ENCODE assay signal across 17 mouse cellular contexts in the genomic region with DNA sequence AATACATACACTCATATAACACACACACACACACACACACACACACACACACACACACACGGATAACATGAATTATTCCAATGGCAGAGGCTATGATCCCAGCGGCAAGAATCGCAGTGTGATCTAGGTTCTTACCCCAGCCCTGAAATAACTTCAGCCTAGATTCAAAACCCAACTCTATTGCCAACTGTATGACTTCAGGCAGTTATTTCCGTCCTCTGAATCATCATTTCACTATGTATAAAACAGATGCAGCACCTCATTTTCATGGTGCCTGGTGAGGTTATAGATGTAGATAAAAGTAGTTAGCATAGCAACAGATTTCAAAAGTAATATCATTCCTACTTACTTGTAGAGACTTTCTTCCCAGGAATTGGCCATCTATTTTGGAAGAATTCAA.
DNase-seq lines count a peak whose midpoint lies in the region.
"Had no signal": no experiment of that assay in that cellular context is flagged by ENCODE, and none has a peak within 500 bp of the region (broad histone marks: within the 10 kb centered on the region; RNA-seq: fewer than 3 reads in every experiment).

No protein-coding gene starts in this region.

- DNase-seq in frontal cortex, adult 2 months (ENCODE audit: extremely low spot score in 1 of 2, low spot score in 1 of 2) = peak; percentile 20 to 63
- no peak for DNase-seq in frontal cortex, postnatal 10 days (ENCODE audit: low spot score in 2 of 2)
- peak; percentile 21 to 46 for DNase-seq in heart, postnatal 10 days
- no peak for DNase-seq in heart, postnatal 4 days
- peak; percentile 74 for DNase-seq in NIH3T3 (ENCODE audit: low read depth)
- DNase-seq in skeletal muscle tissue, adult 2 months (ENCODE audit: low read depth, low spot score) = peak; percentile 2
- no peak for DNase-seq in cerebellum, adult 8-10 months
- DNase-seq: adrenal gland, postnatal 36 days; cerebellum, adult 11 months; cerebellum, postnatal 10 days; gastrocnemius, postnatal 14 days; heart, adult 2 months; kidney, adult 2 months; layer of hippocampus, adult 9-11 months; lung, embryonic 14.5 days; thymus, adult 18-20 months; thymus, postnatal 4 days had no signal

- intact Hi-C loops in heart, postnatal 10 days (cut with DNase I) = no loop called here

Comparison
In these comparisons a context has a peak if more than half of its experiments do, and no peak if none do; other contexts are left out.
1. DNase-seq: peak in frontal cortex, adult 2 months (2 of 2), heart, postnatal 10 days (2 of 2), NIH3T3 (single experiment) and skeletal muscle tissue, adult 2 months (single experiment); none in frontal cortex, postnatal 10 days (0 of 2), heart, postnatal 4 days (single experiment) and cerebellum, adult 8-10 months (single experiment).